Mouse (Mus musculus) frontal cortex, adult 2 months (tissue): ENCODE data around the gene Tcf25. TPM values are rescaled to one million over a fixed set of nuclear protein-coding genes. Genes with fewer than 3 reads are reported as not detected.
A peak's percentile ranks its signal among the peaks of the same experiment; 100 is the strongest.

Source experiments
- DNase-seq, 2 experiments: peaks; one replicate each; pipeline ENCODE4 v3.0.0; 2022; ENCODE audit warnings: low spot score in 1 of 2; ENCODE audit errors: extremely low spot score in 1 of 2
- polyA plus RNA-seq: library from polyadenylated mRNA; depleted of rRNA; stranded (reverse); fragments of >200 nt; gene quantifications from 2 replicates; pipeline ENCODE4 v1.2.3, GENCODE M21; 2012

Gene Tcf25
- polyA plus RNA-seq, 1 experiment, result 583 TPM

DNA sequence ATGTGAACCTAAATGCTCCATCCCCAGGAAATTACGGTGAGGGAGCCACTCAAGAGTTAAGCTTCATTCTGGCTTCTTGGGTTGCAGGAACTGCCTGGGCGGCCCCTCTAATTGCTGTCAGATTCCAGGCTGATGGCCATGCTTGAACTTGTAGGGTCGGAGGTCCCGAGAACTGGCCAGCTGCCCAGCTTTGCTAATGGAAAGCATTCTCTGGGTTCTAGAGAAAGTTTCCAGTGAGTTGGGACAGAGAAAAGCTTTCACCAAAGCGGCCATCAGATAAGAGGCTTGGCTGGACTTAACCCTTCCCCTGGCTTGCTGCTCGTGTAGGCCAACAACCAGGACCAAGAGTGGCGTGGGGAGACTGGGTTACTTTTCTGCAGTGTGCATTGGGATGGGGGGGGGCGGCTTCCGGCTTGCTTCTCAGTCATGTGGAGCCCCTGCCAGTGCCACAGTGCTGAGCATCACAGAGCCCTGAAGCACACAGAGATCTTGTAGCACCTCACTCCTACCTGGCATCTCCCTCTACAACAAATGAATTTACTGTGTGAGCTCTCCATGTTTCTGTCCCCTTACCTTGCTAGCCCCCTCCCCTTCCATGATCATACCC, 25.2 kb upstream of the Tcf25 start:
- no peak for DNase-seq

DNA sequence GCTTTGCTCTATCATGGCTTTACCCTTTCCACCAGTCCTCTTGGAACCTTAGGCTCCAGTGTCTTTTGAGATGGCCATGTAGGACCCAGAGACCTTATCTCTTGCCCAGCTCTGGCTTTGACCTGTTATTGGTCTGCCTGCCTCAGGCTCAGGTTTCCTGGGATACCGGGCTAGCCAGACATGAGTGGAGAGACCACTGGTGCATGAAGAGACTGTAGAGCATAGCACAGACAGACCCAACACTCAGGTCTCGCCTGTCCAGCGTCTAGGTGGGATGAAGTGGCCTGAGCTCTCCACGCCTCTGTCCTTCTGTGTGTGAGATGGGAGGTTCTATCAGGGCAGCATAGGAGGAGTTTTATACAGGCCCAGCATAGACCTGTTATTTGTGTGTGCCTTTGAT, 24.5 kb upstream of the Tcf25 start:
- no peak for DNase-seq

DNA sequence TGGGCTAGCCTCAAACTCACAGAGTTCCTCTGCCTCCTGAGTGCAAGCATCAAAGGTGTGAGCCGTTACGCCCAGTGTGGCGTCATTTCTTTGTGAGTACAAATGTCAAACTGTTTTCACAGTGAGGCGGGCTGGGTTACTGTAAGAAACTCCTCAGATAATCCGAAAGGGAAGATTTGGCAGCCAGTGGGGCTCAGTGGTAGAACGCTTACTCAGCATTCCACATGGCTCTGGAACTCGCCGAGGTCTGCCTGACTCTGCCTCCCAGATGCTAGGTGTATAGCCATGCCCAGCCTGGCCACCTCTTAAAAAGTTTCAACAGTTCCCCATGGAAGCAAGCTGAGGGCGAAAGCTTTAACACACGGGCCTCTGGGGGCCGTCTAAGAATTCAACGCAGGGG, 21.4 kb upstream of the Tcf25 start:
- DNase-seq, result no peak

GRCm38 (mm10) chr8:123352786-123353185, 20.8 kb upstream of the Tcf25 start:
- peak in 1 of 2 experiments; percentile 53 for DNase-seq

DNA sequence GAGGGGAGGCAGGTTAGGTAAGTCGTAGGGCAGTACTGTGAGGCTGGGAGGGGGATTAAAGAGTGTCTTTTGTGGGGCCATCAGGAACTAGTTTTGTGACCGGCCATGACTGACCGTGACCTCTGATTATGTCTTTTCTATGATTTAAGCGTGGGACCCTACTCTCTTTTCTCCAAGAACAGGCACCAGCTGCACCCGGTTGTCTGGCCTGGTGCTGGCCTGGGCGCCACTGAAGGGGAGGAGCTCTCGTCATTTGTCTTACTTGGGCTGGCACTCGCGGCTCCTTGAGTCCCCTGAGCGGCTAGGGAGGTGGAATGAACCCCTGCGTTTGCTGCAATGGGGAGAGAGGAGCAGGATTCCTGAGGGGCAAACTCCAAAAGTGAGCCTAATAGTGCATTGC, 20.3 kb upstream of the Tcf25 start:
- DNase-seq, result no peak

- DNase-seq, result peak; percentile 68 to 93
Measured at GRCm38 (mm10) chr8:123361082-123361739, 12.3 kb upstream of the Tcf25 start.

DNA sequence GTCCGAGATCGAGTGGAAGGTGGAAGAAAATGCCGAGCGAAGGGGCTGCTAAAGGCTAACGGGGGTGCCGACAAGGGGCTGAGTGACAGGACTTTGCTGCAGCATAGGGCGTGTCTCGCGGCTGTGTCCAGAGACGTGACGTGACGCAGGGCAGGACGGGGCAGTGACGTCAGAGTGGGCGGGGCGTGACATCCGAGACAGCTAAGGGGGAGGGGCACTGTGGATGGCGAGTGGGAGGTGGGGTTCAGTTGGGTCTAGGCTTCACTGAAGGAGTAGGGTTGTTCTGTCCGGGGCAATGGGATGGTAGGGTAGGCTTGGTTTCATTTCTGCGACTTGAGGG, 656 bp downstream of the Tcf25 start:
- DNase-seq, result peak; percentile 87 to 96

DNA sequence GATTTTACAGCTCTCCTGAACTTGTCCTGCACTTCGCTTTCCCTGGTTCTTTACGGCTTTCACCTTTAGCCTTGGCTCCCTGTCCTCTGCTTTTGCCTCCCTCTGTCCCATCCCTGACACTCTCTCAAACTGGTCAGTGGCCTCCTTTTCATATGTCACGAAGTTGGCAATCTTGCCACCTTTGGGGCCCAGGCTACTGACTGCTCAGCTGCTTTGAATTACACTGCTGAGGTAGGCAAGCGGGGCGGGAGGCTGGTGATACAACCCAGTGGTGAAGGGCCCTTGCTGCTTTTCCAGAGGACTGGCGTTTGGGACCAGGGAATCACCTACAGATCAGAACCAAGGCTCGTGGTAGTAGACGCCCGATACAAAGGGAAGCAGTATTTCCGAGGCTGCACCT, 2.1 kb downstream of the Tcf25 start:
- DNase-seq, result no peak

DNA sequence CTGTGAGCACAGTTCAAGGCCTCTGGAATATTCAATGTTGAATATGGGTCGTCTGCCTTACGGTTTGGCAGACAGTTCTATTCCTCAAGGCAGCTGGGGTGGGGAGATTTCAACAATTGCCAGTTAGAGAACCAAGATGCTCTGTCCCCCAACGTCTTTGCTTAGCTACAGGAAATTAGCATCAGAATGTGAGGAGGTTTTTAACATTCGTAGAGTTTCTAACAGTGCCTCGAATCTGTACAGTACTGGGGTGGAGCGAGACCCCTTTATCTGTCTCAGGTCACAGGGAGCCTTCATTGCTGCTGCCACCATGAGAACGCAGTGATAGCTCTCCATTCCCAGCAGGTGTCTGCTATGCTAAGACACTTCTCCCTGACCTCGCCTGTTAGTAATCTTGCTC, 2.6 kb downstream of the Tcf25 start:
- no peak for DNase-seq

GRCm38 (mm10) chr8:123381711-123382110, 8.2 kb downstream of the Tcf25 start:
- no peak for DNase-seq

- no peak for DNase-seq
Measured at GRCm38 (mm10) chr8:123382516-123382915, 9.0 kb downstream of the Tcf25 start.

- DNase-seq, result peak in 1 of 2 experiments; percentile 46
Measured at GRCm38 (mm10) chr8:123384883-123385540, 11.5 kb downstream of the Tcf25 start.

DNA sequence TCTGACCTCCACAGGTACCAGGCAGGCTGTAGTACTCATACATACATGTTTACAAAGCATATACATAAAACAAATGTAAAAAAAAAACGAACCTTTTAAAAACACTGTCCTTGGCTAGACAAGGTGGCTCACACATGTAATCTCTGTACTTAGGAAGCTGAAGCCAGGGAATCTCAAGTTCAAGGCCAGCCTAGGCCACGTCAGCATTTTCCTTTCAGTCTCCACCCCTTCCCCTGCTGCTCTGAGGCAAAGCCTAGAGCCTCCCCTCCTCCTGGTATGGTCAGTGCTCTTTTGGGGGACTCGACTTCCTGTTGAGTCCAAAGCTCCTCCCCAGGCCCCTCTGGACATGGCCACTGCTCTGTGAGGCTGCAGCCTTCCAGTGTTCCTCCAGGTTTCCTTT, 13.5 kb downstream of the Tcf25 start:
- no peak for DNase-seq

- DNase-seq, result no peak
Measured at GRCm38 (mm10) chr8:123387801-123388200, 14.2 kb downstream of the Tcf25 start.

DNA sequence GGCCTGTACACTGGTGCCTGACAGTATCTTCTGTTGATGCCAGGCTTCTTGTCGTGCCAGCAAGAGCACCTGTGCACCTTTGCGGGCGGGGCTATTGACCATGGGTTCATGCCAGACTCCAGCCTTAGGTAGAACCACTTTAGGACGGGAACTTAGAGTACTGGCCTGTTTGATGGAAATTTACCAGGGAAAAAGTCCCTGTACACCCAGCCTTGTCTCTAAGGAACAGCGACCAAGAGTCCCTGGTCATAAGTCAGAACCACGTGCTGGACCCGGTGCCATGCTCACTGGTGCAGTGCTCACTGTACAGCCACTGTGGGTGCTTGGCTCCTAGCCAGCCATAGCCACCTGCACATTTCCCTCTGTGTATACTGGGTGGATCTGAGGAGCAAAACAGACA, 15.5 kb downstream of the Tcf25 start:
- DNase-seq, result no peak

DNA sequence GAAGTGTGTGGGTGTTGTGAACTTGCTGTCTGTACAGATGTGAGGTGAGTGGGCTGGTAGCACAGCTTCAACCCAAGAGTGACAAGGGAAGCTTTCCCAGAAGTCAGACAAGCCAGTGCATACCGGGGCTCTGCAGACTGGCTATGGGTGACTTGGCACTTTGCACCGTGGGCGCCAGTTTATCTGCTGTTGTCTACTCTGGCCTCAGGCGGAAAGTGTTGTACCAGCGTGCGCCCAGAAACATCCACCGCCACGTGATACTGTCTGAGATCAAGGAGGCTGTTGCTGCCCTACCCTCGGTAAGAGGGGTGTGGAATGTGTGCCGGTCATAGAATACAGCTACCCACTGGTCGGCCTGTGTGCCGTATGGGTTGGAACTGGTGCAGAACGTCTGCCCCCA, 24.8 kb downstream of the Tcf25 start:
- DNase-seq, result no peak

GRCm38 (mm10) chr8:123401936-123402335, 28.4 kb downstream of the Tcf25 start:
- DNase-seq, result no peak

DNA sequence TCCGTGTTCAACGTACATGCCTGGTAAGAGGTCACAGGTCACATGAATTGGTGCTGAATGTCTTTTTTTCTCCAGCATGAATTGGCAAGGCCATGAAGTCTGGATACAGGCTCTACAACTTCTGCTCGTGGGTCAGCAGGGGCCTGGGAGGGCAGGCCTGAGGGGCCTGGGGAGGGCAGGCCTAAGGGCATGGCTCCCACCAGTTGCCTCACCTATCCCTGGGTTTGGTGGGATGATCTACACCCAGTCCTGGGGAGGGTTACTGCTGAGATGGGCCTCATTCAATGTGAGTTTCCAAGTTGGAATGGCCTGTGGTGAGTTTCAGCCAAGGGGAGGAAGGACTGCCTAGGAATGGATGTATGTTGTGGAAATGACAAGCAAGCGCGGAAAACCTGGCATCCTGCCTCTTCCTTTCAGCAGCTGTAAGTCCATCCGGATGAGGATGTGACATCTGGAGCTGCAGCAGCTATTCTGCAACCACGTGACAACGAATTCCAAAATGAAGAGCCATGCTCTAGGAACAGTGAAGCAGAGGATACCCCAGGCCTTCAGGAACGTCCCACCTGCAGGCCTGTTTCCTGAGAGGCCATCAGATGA, 29.3 kb downstream of the Tcf25 start:
- DNase-seq, result no peak

- no peak for DNase-seq
Measured at GRCm38 (mm10) chr8:123404521-123404920, 31.0 kb downstream of the Tcf25 start.

- DNase-seq, result peak in 1 of 2 experiments; percentile 86
Measured at GRCm38 (mm10) chr8:123406786-123407185, 33.2 kb downstream of the Tcf25 start, which contains the start of gene Mc1r. TSS of gene Mc1r (plus strand) at chr8:123407107.

DNA sequence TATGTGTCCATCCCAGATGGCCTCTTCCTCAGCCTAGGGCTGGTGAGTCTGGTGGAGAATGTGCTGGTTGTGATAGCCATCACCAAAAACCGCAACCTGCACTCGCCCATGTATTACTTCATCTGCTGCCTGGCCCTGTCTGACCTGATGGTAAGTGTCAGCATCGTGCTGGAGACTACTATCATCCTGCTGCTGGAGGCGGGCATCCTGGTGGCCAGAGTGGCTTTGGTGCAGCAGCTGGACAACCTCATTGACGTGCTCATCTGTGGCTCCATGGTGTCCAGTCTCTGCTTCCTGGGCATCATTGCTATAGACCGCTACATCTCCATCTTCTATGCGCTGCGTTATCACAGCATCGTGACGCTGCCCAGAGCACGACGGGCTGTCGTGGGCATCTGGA, 34.1 kb downstream of the Tcf25 start:
- DNase-seq, result no peak
